Mouse (Mus musculus): Measurements from ENCODE around the gene H2al1a.
"Not testable (repeated sequence)": the region's sequence is repeated elsewhere in the genome, so short reads cannot be mapped to it uniquely, and the experiment has no call there.

DNA sequence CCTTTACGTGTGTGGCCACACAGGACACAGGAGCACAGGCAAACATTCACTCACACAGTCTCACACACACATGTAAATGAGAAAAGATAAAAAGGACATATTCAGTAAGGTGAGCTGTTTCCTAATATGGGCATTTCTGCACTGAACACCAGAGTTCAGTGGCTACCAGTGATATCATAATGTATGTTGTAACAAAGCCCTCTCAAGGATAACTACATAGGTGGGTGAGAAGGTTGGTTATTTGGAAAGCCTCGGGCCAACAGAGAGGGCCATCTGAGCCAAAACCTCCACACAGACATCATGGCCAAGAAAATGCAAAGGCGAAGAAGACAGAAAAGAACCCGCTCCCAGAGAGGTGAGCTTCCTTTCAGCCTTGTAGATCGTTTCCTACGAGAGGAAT lies 6.3 kb downstream of the H2al1a start, which contains the start of gene H2al1c:
- not testable (repeated sequence) for TF ChIP-seq CTCF, POLR2A (IDR thresholded peaks at IDR 0.05; ENCODE audit: extremely low read depth, insufficient read depth, low read length)

All from cortical plate, adult 2 months (tissue).